Mouse (Mus musculus): ENCODE data around the gene Colgalt2.

GRCm38 (mm10) chr1:152468443-152468842 is 68.8 kb downstream of the Colgalt2 start:
- TF ChIP-seq POLR2A (IDR thresholded peaks at IDR 0.05; ENCODE audit: borderline replicate concordance, extremely low read depth, insufficient read depth, insufficient read length, poor library complexity, severe bottlenecking) (no peak), CTCF (IDR thresholded peaks at IDR 0.05; ENCODE audit: borderline replicate concordance, extremely low read depth, insufficient read depth, insufficient read length) (no peak)
